Mouse (Mus musculus) myocyte (in vitro differentiated cells): ENCODE measurements at regions not wholly inside any gene's neighbourhood (a gene's known extent, or its start where the extent isn't known, plus 50 kb on each side); places are given as distances from the start of the nearest gene placed in this dataset.

Experiments
- H3K27me3 ChIP-seq: one replicate; pipeline ENCODE4 v1.6.1; 2011; ENCODE audit not compliant: control insufficient read depth, insufficient read depth, insufficient read length
- H3K36me3 ChIP-seq: one replicate; pipeline ENCODE4 v1.6.1; 2011; ENCODE audit not compliant: control insufficient read depth, insufficient read depth
- H3K4me2 ChIP-seq: one replicate; pipeline ENCODE4 v1.6.1; 2011; ENCODE audit warnings: low read depth, control low read depth
- H3K4me3 ChIP-seq: one replicate; pipeline ENCODE4 v1.5.1; 2011; ENCODE audit warnings: mild to moderate bottlenecking, control low read depth, moderate library complexity
- H3K79me2 ChIP-seq: one replicate; pipeline ENCODE4 v1.6.1; 2011; ENCODE audit not compliant: control insufficient read depth, insufficient read depth
- H3ac ChIP-seq: one replicate; pipeline ENCODE4 v1.6.1; 2011; ENCODE audit not compliant: control insufficient read depth, insufficient read length
- CEBPB ChIP-seq: IDR thresholded peaks from 2 replicates; pipeline ENCODE4 v1.6.1; 2011; ENCODE audit warnings: mild to moderate bottlenecking, moderate library complexity; ENCODE audit not compliant: poor library complexity, insufficient read depth, severe bottlenecking
- E2F4 ChIP-seq: IDR thresholded peaks from one replicate; pipeline ENCODE4 v1.6.1; 2011; ENCODE audit warnings: mild to moderate bottlenecking, control low read depth, moderate library complexity; ENCODE audit not compliant: insufficient read depth
- POLR2AphosphoS2 ChIP-seq: IDR thresholded peaks from one replicate; pipeline ENCODE4 v1.6.1; 2011; ENCODE audit warnings: low read depth, control low read depth; ENCODE audit not compliant: insufficient read length

GRCm38 (mm10) chrX:6709643-6710042, 69.5 kb upstream of the Dgkk start:
- Histone ChIP-seq H3K4me2 (no peak overlapping the region), H3ac (no peak overlapping the region), H3K79me2 (no peaks in the 10 kb centered on the region), H3K27me3 (no peaks in the 10 kb centered on the region), H3K36me3 (no peaks in the 10 kb centered on the region), H3K4me3 (no peak overlapping the region)
- TF ChIP-seq CEBPB (peak; percentile 60; the same call in 1 of the 2 replicates), E2F4 (no peak), POLR2AphosphoS2 (no peak)
